In the genomic region with DNA sequence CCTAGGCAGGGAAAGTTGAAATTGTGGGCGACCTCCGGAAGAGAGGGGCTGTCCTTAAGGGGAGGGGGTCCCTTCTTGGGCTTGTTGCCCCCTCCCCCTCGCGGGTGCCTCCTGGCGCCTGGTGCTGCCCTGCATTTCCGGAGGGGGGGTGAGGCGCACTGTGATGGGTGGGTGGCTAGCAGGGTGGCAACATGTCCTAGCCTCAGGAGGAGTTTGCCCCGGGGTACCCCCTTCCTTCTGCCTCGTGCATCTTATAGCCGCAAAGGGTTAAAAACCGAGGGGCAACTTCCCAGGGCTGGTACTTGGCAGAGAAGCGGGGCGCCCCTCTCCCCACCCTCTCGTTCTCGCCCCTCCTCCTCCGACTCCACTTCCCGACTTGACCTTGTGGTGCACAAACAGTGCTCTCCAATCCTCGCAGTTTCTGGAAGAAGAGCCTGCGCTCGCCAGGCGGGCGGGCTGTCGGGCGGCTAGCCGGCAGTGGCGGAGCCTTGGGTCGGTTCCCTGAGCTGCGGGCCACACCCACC, we compare ENCODE assay signal across 8 mouse cellular contexts. TPM values are rescaled to one million over a fixed set of nuclear protein-coding genes. Genes with fewer than 3 reads are reported as not detected.
A peak's percentile ranks its signal among the peaks of the same experiment; 100 is the strongest.
DNase-seq lines count a peak whose midpoint lies in the region; ATAC-seq and TF ChIP-seq lines count a peak whose summit lies in the region.

No protein-coding gene starts in this region.

- H3K4me2 ChIP-seq in hindbrain, embryonic 12.5 days (replicated peaks): peak overlapping the region; percentile 100
- peak overlapping the region; percentile 92 for H3K4me2 ChIP-seq in lung, postnatal 0 days (replicated peaks; ENCODE audit: low read depth, low read length)

- peak overlapping the region; percentile 30 for H3K9ac ChIP-seq in ES-E14 (ENCODE audit: insufficient read depth, low read depth, low read length, poor library complexity, severe bottlenecking)
- peak overlapping the region; percentile 69 for H3K9ac ChIP-seq in hindbrain, embryonic 12.5 days
- peak overlapping the region; percentile 97 for H3K9ac ChIP-seq in lung, postnatal 0 days (replicated peaks; ENCODE audit: low read depth)

- TF ChIP-seq CTCF in lung, postnatal 0 days (IDR thresholded peaks at IDR 0.05): peak; percentile 44

- peak; percentile 61 for DNase-seq in ES-E14 (ENCODE audit: low read depth, low spot score)
- peak; percentile 85 for DNase-seq in cerebellum, adult 9-10 months
- peak; percentile 42 to 46 for DNase-seq in frontal cortex, postnatal 14 days (ENCODE audit: low spot score in 2 of 2)
- peak; percentile 43 to 58 for DNase-seq in layer of hippocampus, postnatal 14 days (ENCODE audit: low spot score in 2 of 2)
- peak; percentile 92 for DNase-seq in lung, postnatal 0 days (ENCODE audit: low spot score)
- DNase-seq in ovary, postnatal 36 days (ENCODE audit: low spot score): peak; percentile 86
- DNase-seq in thymus, postnatal 25 days: peak; percentile 90

- H3K4me1 ChIP-seq in ES-E14 (ENCODE audit: control insufficient read depth in 2 of 2, insufficient read depth in 2 of 2, low read length in 2 of 2, poor library complexity in 1 of 2): peaks cover 1 to 16% of the 10 kb centered on the region in 2 experiments; a peak in 2 of 4 replicates
- H3K4me1 ChIP-seq in hindbrain, embryonic 12.5 days: peaks cover 30% of the 10 kb centered on the region
- H3K4me1 ChIP-seq in lung, postnatal 0 days (ENCODE audit: insufficient read depth, low read depth, low read length): peaks cover 4% of the 10 kb centered on the region

- no peaks in the 10 kb centered on the region for H3K9me3 ChIP-seq in ES-E14 (ENCODE audit: control insufficient read depth, insufficient read depth, low read depth, low read length)
- H3K9me3 ChIP-seq in hindbrain, embryonic 12.5 days (replicated peaks): no peaks in the 10 kb centered on the region
- no peaks in the 10 kb centered on the region for H3K9me3 ChIP-seq in lung, postnatal 0 days (ENCODE audit: low read length)

- ATAC-seq in hindbrain, embryonic 12.5 days (ENCODE audit: low FRiP score): peak; percentile 27; the same call in 1 of the 2 replicates
- ATAC-seq in lung, postnatal 0 days: peak; percentile 60

- in situ Hi-C loops in ES-E14 (cut with MboI; ENCODE audit: low sequenced_read_pairs in 2 of 2, unreplicated experiment in 2 of 2): no loop called here

- no peaks in the 10 kb centered on the region for H3K36me3 ChIP-seq in ES-E14 (ENCODE audit: control insufficient read depth, insufficient read depth, low read length, poor library complexity, severe bottlenecking)
- H3K36me3 ChIP-seq in hindbrain, embryonic 12.5 days: no peaks in the 10 kb centered on the region
- no peaks in the 10 kb centered on the region for H3K36me3 ChIP-seq in lung, postnatal 0 days (ENCODE audit: insufficient read depth, low read length)

- peak overlapping the region; percentile 94 for H3K27ac ChIP-seq in ES-E14 (ENCODE audit: insufficient read depth, low read depth, low read length, poor library complexity, severe bottlenecking)
- no peak overlapping the region for H3K27ac ChIP-seq in hindbrain, embryonic 12.5 days
- peak overlapping the region; percentile 100 for H3K27ac ChIP-seq in lung, postnatal 0 days (ENCODE audit: low read length)

- WGBS in hindbrain, embryonic 12.5 days: 1% methylated on average over 25 of the region's 28 CpGs
- WGBS in lung, postnatal 0 days: 3% methylated on average over 22 of the region's 28 CpGs

- peak overlapping the region; percentile 75 to 90 for H3K4me3 ChIP-seq in ES-E14 (ENCODE audit: insufficient read depth in 1 of 2, low read depth in 1 of 2, low read length in 2 of 2, poor library complexity in 1 of 2, severe bottlenecking in 1 of 2)
- peak overlapping the region; percentile 63 for H3K4me3 ChIP-seq in hindbrain, embryonic 12.5 days
- peak overlapping the region; percentile 91 for H3K4me3 ChIP-seq in lung, postnatal 0 days (ENCODE audit: low read depth, low read length)

- peak; percentile 78 for TF ChIP-seq EP300 in lung, postnatal 0 days (IDR thresholded peaks at IDR 0.05)

- peaks cover 50% of the 10 kb centered on the region for H3K27me3 ChIP-seq in hindbrain, embryonic 12.5 days
- H3K27me3 ChIP-seq in lung, postnatal 0 days (replicated peaks; ENCODE audit: insufficient read depth, low read length): no peaks in the 10 kb centered on the region

TF ChIP-seq in ES-E14, 5 proteins besides CTCF, POLR2A, EP300 and RAD21:
- TF ChIP-seq HCFC1 (IDR thresholded peaks at IDR 0.05; ENCODE audit: borderline replicate concordance, insufficient read depth, low read length) (peak; percentile 35; the same call in 1 of the 2 replicates), CHD2 (IDR thresholded peaks at IDR 0.05; ENCODE audit: low read depth, low read length) (no peak), ZNF384 (IDR thresholded peaks at IDR 0.05; ENCODE audit: low read depth, low read length) (no peak)

RNA-seq across cellular contexts. Expression of a gene that starts 1.1 kb away (rescaled TPM):
- 11.5 and 11.8 TPM in 2 replicates for total RNA-seq in ES-E14 (2012; rRNA removed)
- 0.83 and 1.0 TPM in 2 replicates for polyA plus RNA-seq in hindbrain, embryonic 12.5 days (2016; fragmentation: Nextera tagmentation; extraction: Ambion mirVana)
- 10 to 100 TPM; 14.5 to 15.0 TPM for total RNA-seq in layer of hippocampus, postnatal 14 days (2021)
- polyA plus RNA-seq in lung, postnatal 0 days (2015; fragmentation: Nextera tagmentation; extraction: Ambion mirVana): 3.1 and 3.9 TPM in 2 replicates

Comparison
In these comparisons a context has a peak if more than half of its experiments do, and no peak if none do; other contexts are left out.
1. H3K9ac ChIP-seq: peak in every context shown above with its lines; median percentile 97 in lung, postnatal 0 days; 69 in hindbrain, embryonic 12.5 days; 30 in ES-E14.